Mouse (Mus musculus) midbrain, embryonic 10.5 days (tissue): ENCODE data around the gene Gngt1. TPM values are rescaled to one million over a fixed set of nuclear protein-coding genes. Genes with fewer than 3 reads are reported as not detected.

Source experiments
- DNase-seq: peaks from one replicate; pipeline ENCODE4 v3.0.0-alpha.2; 2017; ENCODE audit warnings: low spot score
- H3K27ac ChIP-seq: fragments of 300-500 bp; sonication (generic); replicated peaks from 2 replicates; pipeline ENCODE4 v1.5.1; 2016; ENCODE audit warnings: mild to moderate bottlenecking
- H3K27me3 ChIP-seq: fragments of 300-500 bp; sonication (generic); 2 replicates; pipeline ENCODE4 v1.6.1; 2016; ENCODE audit warnings: low read depth, mild to moderate bottlenecking; ENCODE audit not compliant: poor library complexity, severe bottlenecking
- H3K36me3 ChIP-seq: fragments of 300-500 bp; sonication (generic); 2 replicates; pipeline ENCODE4 v1.6.1; 2016; ENCODE audit warnings: mild to moderate bottlenecking, moderate library complexity
- H3K4me1 ChIP-seq: fragments of 300-500 bp; sonication (generic); 2 replicates; pipeline ENCODE4 v1.6.1; 2016
- H3K4me3 ChIP-seq: fragments of 300-500 bp; sonication (generic); 2 replicates; pipeline ENCODE4 v1.5.1; 2016; ENCODE audit warnings: mild to moderate bottlenecking, moderate library complexity
- H3K9me3 ChIP-seq: fragments of 300-500 bp; sonication (generic); replicated peaks from 2 replicates; pipeline ENCODE4 v1.6.1; 2016; ENCODE audit warnings: mild to moderate bottlenecking
- WGBS: fragments of 180-500 bp; shearing (Covaris S2); methylation state at CpG from one replicate; pipeline ENCODE4 v1.1.7; 2016; 5-methylcytosine and 5-hydroxymethylcytosine counted together
- polyA plus RNA-seq: library from polyadenylated mRNA; unstranded; fragments of >200 nt; fragmentation: Nextera tagmentation; extraction: Ambion mirVana; gene quantifications from 2 replicates; pipeline ENCODE4 v1.2.1, GENCODE M21; 2016

The Gngt1 gene
- polyA plus RNA-seq = not detected in 2 replicates

GRCm38 (mm10) chr6:3993492-3993891 lies at the start of gene Gngt1:
Gene Gngt1 (plus strand): TSS chr6:3993792.
- WGBS = 90% methylated on average over 6 of the region's 6 CpGs
- Histone ChIP-seq H3K4me1 (no peaks in the 10 kb centered on the region), H3K9me3 (no peaks in the 10 kb centered on the region), H3K4me3 (no peak within 1 kb of the TSS), H3K27ac (no peak within 1 kb of the TSS), H3K27me3 (no peaks in the 10 kb centered on the region), H3K36me3 (no peaks in the 10 kb centered on the region)
- DNase-seq = no peak

- H3K27ac ChIP-seq = no peak overlapping the region
- WGBS = 55% methylated on average over 4 of the region's 4 CpGs
- H3K4me3 ChIP-seq = no peak overlapping the region
- H3K36me3 ChIP-seq = no peaks in the 10 kb centered on the region
- H3K9me3 ChIP-seq = no peaks in the 10 kb centered on the region
- DNase-seq = no peak
- no peaks in the 10 kb centered on the region for H3K27me3 ChIP-seq
- 0 out of 2 replicates have a peak, but pooled peaks cover 4% of the 10 kb centered on the region for H3K4me1 ChIP-seq
These were observed 38.6 kb upstream of the Gngt1 start for GRCm38 (mm10) chr6:3954969-3955368.

GRCm38 (mm10) chr6:3967676-3968626 lies 25.6 kb upstream of the Gngt1 start:
- H3K4me3 ChIP-seq = peak overlapping the region; percentile 27
- 30% methylated on average over 31 of the region's 31 CpGs for WGBS

GRCm38 (mm10) chr6:3973679-3974078 lies 19.9 kb upstream of the Gngt1 start:
- whole genome bisulfite sequencing = 75% methylated on average over 1 of the region's 1 CpGs
- H3K4me3 ChIP-seq = no peak overlapping the region
- H3K27me3 ChIP-seq = 0 out of 2 replicates have a peak, but pooled peaks cover under 1% of the 10 kb centered on the region
- H3K27ac ChIP-seq = no peak overlapping the region
- H3K36me3 ChIP-seq = no peaks in the 10 kb centered on the region
- DNase-seq = no peak
- no peaks in the 10 kb centered on the region for H3K9me3 ChIP-seq
- H3K4me1 ChIP-seq = no peaks in the 10 kb centered on the region

More at GRCm38 (mm10) chr6:3967676-3968626, 25.6 kb upstream of the Gngt1 start:
- Histone ChIP-seq H3K27ac (no peak overlapping the region), H3K9me3 (no peaks in the 10 kb centered on the region), H3K4me1 (peaks cover 5% of the 10 kb centered on the region; the same call in 1 of the 2 replicates), H3K27me3 (peaks cover 11% of the 10 kb centered on the region), H3K36me3 (no peaks in the 10 kb centered on the region)
- peak; percentile 13 for DNase-seq

- Histone ChIP-seq H3K36me3 (no peaks in the 10 kb centered on the region), H3K27ac (no peak overlapping the region), H3K4me3 (no peak overlapping the region), H3K4me1 (no peaks in the 10 kb centered on the region), H3K27me3 (no peaks in the 10 kb centered on the region), H3K9me3 (no peaks in the 10 kb centered on the region)
- WGBS = 87% methylated on average over 5 of the region's 5 CpGs
- no peak for DNase-seq
These were observed 10.8 kb upstream of the Gngt1 start for GRCm38 (mm10) chr6:3982661-3983284.

GRCm38 (mm10) chr6:3988750-3989149 lies 4.8 kb upstream of the Gngt1 start, which contains the start of gene Tfpi2:
Gene Tfpi2 (minus strand): TSS chr6:3988919.
- DNase-seq = no peak
- no peaks in the 10 kb centered on the region for H3K36me3 ChIP-seq
- WGBS = 88% methylated on average over 3 of the region's 3 CpGs
- H3K27me3 ChIP-seq = no peaks in the 10 kb centered on the region
- H3K4me1 ChIP-seq = no peaks in the 10 kb centered on the region
- H3K4me3 ChIP-seq = no peak within 1 kb of the TSS
- H3K9me3 ChIP-seq = no peaks in the 10 kb centered on the region
- H3K27ac ChIP-seq = no peak within 1 kb of the TSS

GRCm38 (mm10) chr6:3998089-3998488 lies 4.5 kb downstream of the Gngt1 start:
- no peak overlapping the region for H3K27ac ChIP-seq
- H3K4me3 ChIP-seq = no peak overlapping the region
- no peaks in the 10 kb centered on the region for H3K36me3 ChIP-seq
- no peaks in the 10 kb centered on the region for H3K27me3 ChIP-seq
- WGBS = 87% methylated on average over 4 of the region's 4 CpGs
- DNase-seq = no peak
- H3K9me3 ChIP-seq = no peaks in the 10 kb centered on the region
- H3K4me1 ChIP-seq = no peaks in the 10 kb centered on the region

- no peaks in the 10 kb centered on the region for H3K36me3 ChIP-seq
- H3K4me1 ChIP-seq = peaks cover 6% of the 10 kb centered on the region
- no peak overlapping the region for H3K4me3 ChIP-seq
- H3K9me3 ChIP-seq = no peaks in the 10 kb centered on the region
- H3K27me3 ChIP-seq = no peaks in the 10 kb centered on the region
- DNase-seq = no peak
- no peak overlapping the region for H3K27ac ChIP-seq
- WGBS = 77% methylated on average over 6 of the region's 6 CpGs
These were observed 5.7 kb downstream of the Gngt1 start for GRCm38 (mm10) chr6:3999296-3999695.

GRCm38 (mm10) chr6:4000716-4001115 lies 7.1 kb downstream of the Gngt1 start:
- Histone ChIP-seq H3K27ac (no peak overlapping the region), H3K4me3 (no peak overlapping the region), H3K9me3 (no peaks in the 10 kb centered on the region), H3K4me1 (peaks cover 7% of the 10 kb centered on the region), H3K36me3 (no peaks in the 10 kb centered on the region), H3K27me3 (no peaks in the 10 kb centered on the region)
- 80% methylated on average over 3 of the region's 3 CpGs for WGBS
- DNase-seq = no peak

- peak overlapping the region; percentile 58 for H3K4me3 ChIP-seq
- H3K27ac ChIP-seq = no peak overlapping the region
- WGBS = 54% methylated on average over 4 of the region's 4 CpGs
- peaks cover 7% of the 10 kb centered on the region for H3K4me1 ChIP-seq
- no peaks in the 10 kb centered on the region for H3K36me3 ChIP-seq
- H3K27me3 ChIP-seq = no peaks in the 10 kb centered on the region
- DNase-seq = no peak
- no peaks in the 10 kb centered on the region for H3K9me3 ChIP-seq
These were observed 9.9 kb downstream of the Gngt1 start for GRCm38 (mm10) chr6:4003445-4003844.

- H3K36me3 ChIP-seq = no peaks in the 10 kb centered on the region
- 2% methylated on average over 19 of the region's 19 CpGs for WGBS
- H3K4me1 ChIP-seq = peaks cover 7% of the 10 kb centered on the region
- no peaks in the 10 kb centered on the region for H3K9me3 ChIP-seq
- H3K27me3 ChIP-seq = no peaks in the 10 kb centered on the region
- peak within 1 kb of the TSS; percentile 58 for H3K4me3 ChIP-seq
- H3K27ac ChIP-seq = peak within 1 kb of the TSS; percentile 86
- peak; percentile 63 for DNase-seq
These were observed 10.3 kb downstream of the Gngt1 start, which contains the start of gene Gng11 for GRCm38 (mm10) chr6:4003890-4004306. Gene Gng11 (plus strand): TSS chr6:4003904.

GRCm38 (mm10) chr6:4004808-4005207 lies 11.2 kb downstream of the Gngt1 start:
- Histone ChIP-seq H3K27me3 (no peaks in the 10 kb centered on the region), H3K4me1 (peaks cover 7% of the 10 kb centered on the region), H3K4me3 (peak overlapping the region; percentile 58; the same call in 1 of the 2 replicates), H3K27ac (no peak overlapping the region), H3K9me3 (no peaks in the 10 kb centered on the region), H3K36me3 (no peaks in the 10 kb centered on the region)
- 76% methylated on average over 2 of the region's 2 CpGs for WGBS
- DNase-seq = no peak
